Mouse (Mus musculus) liver, embryonic 14.5 days (tissue): ENCODE results near the gene Hsd3b6. TPM values are rescaled to one million over a fixed set of nuclear protein-coding genes. Genes with fewer than 3 reads are reported as not detected.

Experiments used
- ATAC-seq: fragments of 200-750 bp; cut with Nextera tagmentation; 2 replicates; pipeline ENCODE4 v1.8.0; 2017; ENCODE audit warnings: moderate number of reproducible peaks, mild to moderate bottlenecking, moderate library complexity; ENCODE audit not compliant: insufficient read depth
- DNase-seq, 3 experiments: peaks; one replicate each; pipeline ENCODE4 v3.0.0-alpha.2; 2012 to 2013; ENCODE audit warnings: low read depth in 3 of 3, low spot score in 3 of 3
- H3K27ac ChIP-seq: fragments of 300-500 bp; sonication (generic); 2 replicates; pipeline ENCODE4 v1.5.1; 2014; ENCODE audit warnings: moderate library complexity, mild to moderate bottlenecking, control low read depth, inconsistent platforms
- H3K27me3 ChIP-seq: fragments of 300-500 bp; sonication (generic); 2 replicates; pipeline ENCODE4 v1.6.1; 2014; ENCODE audit warnings: mild to moderate bottlenecking, low read length, moderate library complexity; ENCODE audit not compliant: control insufficient read depth, insufficient read depth
- H3K36me3 ChIP-seq: fragments of 300-500 bp; sonication (generic); replicated peaks from 2 replicates; pipeline ENCODE4 v1.6.1; 2014; ENCODE audit warnings: low read depth; ENCODE audit not compliant: control insufficient read depth, insufficient read depth
- H3K4me1 ChIP-seq, 2 experiments: fragments of 200-500 bp in 1 of 2; fragments of 300-500 bp in 1 of 2; sonication (generic) in 1 of 2; replicated peaks; 2 replicates each; pipeline ENCODE4 v1.6.1; 2012 to 2014; ENCODE audit warnings: antibody characterized with exemption in 1 of 2, inconsistent platforms in 1 of 2, low read length in 1 of 2; ENCODE audit not compliant: control insufficient read depth in 2 of 2, insufficient read depth in 2 of 2
- H3K4me2 ChIP-seq: fragments of 300-500 bp; sonication (generic); 2 replicates; pipeline ENCODE4 v1.6.1; 2014; ENCODE audit warnings: low read depth, mild to moderate bottlenecking, control low read depth, moderate library complexity
- H3K4me3 ChIP-seq, 2 experiments: fragments of 200-500 bp in 1 of 2; fragments of 300-500 bp in 1 of 2; sonication (generic) in 1 of 2; 2 replicates each; pipeline ENCODE4 v1.5.1; 2012 to 2014; ENCODE audit warnings: low read depth in 2 of 2, low read length in 2 of 2, mild to moderate bottlenecking in 2 of 2, control low read depth in 1 of 2, inconsistent platforms in 1 of 2, moderate library complexity in 1 of 2; ENCODE audit not compliant: insufficient read depth in 1 of 2
- H3K9ac ChIP-seq: fragments of 300-500 bp; sonication (generic); replicated peaks from 2 replicates; pipeline ENCODE4 v1.6.1; 2014; ENCODE audit warnings: mild to moderate bottlenecking, control low read depth, moderate library complexity
- H3K9me3 ChIP-seq: fragments of 300-500 bp; sonication (generic); 2 replicates; pipeline ENCODE4 v1.6.1; 2016; ENCODE audit warnings: low read length, mixed read lengths; ENCODE audit not compliant: control insufficient read depth
- CTCF ChIP-seq: IDR thresholded peaks from 2 replicates; pipeline ENCODE4 v1.5.1; 2016; ENCODE audit warnings: antibody characterized with exemption, low read depth, control low read depth
- EP300 ChIP-seq: IDR thresholded peaks from 2 replicates; pipeline ENCODE4 v1.6.1; 2016; ENCODE audit warnings: antibody characterized with exemption, low read depth
- WGBS: fragments of 180-500 bp; shearing (Covaris S2); extraction: QIAGEN DNeasy Blood & Tissue Kit; methylation state at CpG from one replicate; pipeline ENCODE4 v1.1.7; 2014; ENCODE audit not compliant: insufficient replicate concordance; 5-methylcytosine and 5-hydroxymethylcytosine counted together
- polyA plus RNA-seq, 2 experiments: library from polyadenylated mRNA; depleted of rRNA in 1 of 2; stranded (reverse) in 1 of 2; unstranded in 1 of 2; fragments of >200 nt; fragmentation: Nextera tagmentation in 1 of 2; extraction: Ambion mirVana in 1 of 2; gene quantifications; 2 replicates each; pipeline versions ENCODE4 v1.2.1 to v1.2.3; 2012 to 2014

Hsd3b6 gene
- polyA plus RNA-seq, 2 experiments = 3.8 to 3.9 TPM

- peak overlapping the region; percentile 63 for H3K9ac ChIP-seq
Observed at GRCm38 (mm10) chr3:98855160-98855559, 40.9 kb upstream of the Hsd3b6 start.

GRCm38 (mm10) chr3:98853685-98854084 lies 39.4 kb upstream of the Hsd3b6 start:
- Histone ChIP-seq H3K4me1 (peaks cover 33 to 58% of the 10 kb centered on the region in 2 experiments), H3K36me3 (no peaks in the 10 kb centered on the region), H3K9ac (no peak overlapping the region), H3K4me2 (no peak overlapping the region), H3K27me3 (no peaks in the 10 kb centered on the region), H3K27ac (no peak overlapping the region), H3K9me3 (no peaks in the 10 kb centered on the region), H3K4me3 (no peak overlapping the region)
- DNase-seq (no peak), ATAC-seq (no peak)
- 8% methylated on average over 1 of the region's 1 CpGs for WGBS
- TF ChIP-seq CTCF (no peak), EP300 (no peak)

More at GRCm38 (mm10) chr3:98855160-98855559, 40.9 kb upstream of the Hsd3b6 start:
- no peaks in the 10 kb centered on the region for H3K27me3 ChIP-seq
- H3K4me3 ChIP-seq = no peak overlapping the region
- H3K27ac ChIP-seq = peak overlapping the region; percentile 85
- TF ChIP-seq EP300 (peak; percentile 99), CTCF (0 out of 2 replicates have a peak, but pooled peaks have one; percentile 7)
- ATAC-seq (peak; percentile 93), DNase-seq (peak; percentile 72 to 77 (median 74))
- H3K4me2 ChIP-seq = peak overlapping the region; percentile 59
- peaks cover 25 to 60% of the 10 kb centered on the region in 2 experiments for H3K4me1 ChIP-seq
- 37% methylated on average over 3 of the region's 3 CpGs for whole genome bisulfite sequencing
- no peaks in the 10 kb centered on the region for H3K36me3 ChIP-seq
- H3K9me3 ChIP-seq = no peaks in the 10 kb centered on the region

DNA sequence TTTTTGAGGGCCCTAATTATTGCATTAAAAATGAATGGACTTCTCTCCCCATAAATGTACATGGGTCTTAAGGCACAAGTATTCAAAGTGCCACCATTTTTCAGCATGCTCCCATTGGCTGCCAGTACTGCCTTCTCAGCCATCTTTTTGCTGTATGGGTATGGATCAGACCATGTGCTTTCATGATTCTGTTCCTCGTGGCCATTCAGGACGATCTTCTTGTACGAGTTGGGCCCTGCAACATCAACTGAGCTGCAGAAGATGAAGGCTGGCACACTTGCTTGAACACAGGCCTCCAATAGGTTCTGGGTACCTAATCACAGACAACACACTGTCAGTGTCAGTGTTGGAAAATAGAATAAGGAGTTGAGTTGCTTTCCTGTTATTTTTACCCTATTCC lies 38.8 kb upstream of the Hsd3b6 start:
- Histone ChIP-seq H3K9me3 (no peaks in the 10 kb centered on the region), H3K27ac (no peak overlapping the region), H3K4me1 (peaks cover 31 to 58% of the 10 kb centered on the region in 2 experiments), H3K27me3 (no peaks in the 10 kb centered on the region), H3K4me2 (no peak overlapping the region), H3K36me3 (no peaks in the 10 kb centered on the region), H3K9ac (no peak overlapping the region), H3K4me3 (no peak overlapping the region)
- DNase-seq (no peak), ATAC-seq (no peak)
- no peak for TF ChIP-seq CTCF
- no peak for TF ChIP-seq EP300
- WGBS = 78% methylated on average over 3 of the region's 3 CpGs

- ATAC-seq = no peak
- H3K4me1 ChIP-seq = peaks cover 27 to 55% of the 10 kb centered on the region in 2 experiments
- H3K27me3 ChIP-seq = no peaks in the 10 kb centered on the region
- no peaks in the 10 kb centered on the region for H3K36me3 ChIP-seq
- no peak overlapping the region for H3K9ac ChIP-seq
- H3K4me3 ChIP-seq = no peak overlapping the region
- H3K9me3 ChIP-seq = no peaks in the 10 kb centered on the region
- no peak overlapping the region for H3K4me2 ChIP-seq
- 65% methylated on average over 6 of the region's 6 CpGs for WGBS
- DNase-seq = no peak
- no peak overlapping the region for H3K27ac ChIP-seq
- TF ChIP-seq CTCF (no peak), EP300 (no peak)
Observed at GRCm38 (mm10) chr3:98852631-98853030, 38.4 kb upstream of the Hsd3b6 start.

- no peak for TF ChIP-seq EP300
- no peak for TF ChIP-seq CTCF
- Histone ChIP-seq H3K4me3 (no peak overlapping the region), H3K9me3 (no peaks in the 10 kb centered on the region), H3K36me3 (no peaks in the 10 kb centered on the region), H3K4me1 (peaks cover 25 to 48% of the 10 kb centered on the region in 2 experiments), H3K27me3 (no peaks in the 10 kb centered on the region), H3K27ac (no peak overlapping the region), H3K4me2 (no peak overlapping the region), H3K9ac (no peak overlapping the region)
- no peak for DNase-seq
- whole genome bisulfite sequencing = 49% methylated on average over 2 of the region's 2 CpGs
- no peak for ATAC-seq
Observed at GRCm38 (mm10) chr3:98851853-98852252, 37.6 kb upstream of the Hsd3b6 start.
